Mouse (Mus musculus): ENCODE measurements around the gene Olfr818.
"Not testable (repeated sequence)": the region's sequence is repeated elsewhere in the genome, so short reads cannot be mapped to it uniquely, and the experiment has no call there.

Gene Olfr818

GRCm38 (mm10) chr10:129949000-129949399 lies at the start of gene Olfr818:
Olfr818 (minus strand) TSS chr10:129949100.
- DNase-seq (ENCODE audit: low spot score), result no peak

- DNase-seq (ENCODE audit: low spot score), result not testable (repeated sequence)
These were observed 36.1 kb upstream of the Olfr818 start, which contains the start of gene Gm10310 for GRCm38 (mm10) chr10:129984962-129985361. Gm10310 (minus strand) TSS chr10:129985062.

- not testable (repeated sequence) for DNase-seq (ENCODE audit: low spot score)
These were observed 33.0 kb upstream of the Olfr818 start for GRCm38 (mm10) chr10:129981867-129982266.

- not testable (repeated sequence) for DNase-seq (ENCODE audit: low spot score)
These were observed 27.1 kb upstream of the Olfr818 start, which contains the start of gene Olfr247 for GRCm38 (mm10) chr10:129976040-129976439. Olfr247 (minus strand) TSS chr10:129976140.

- not testable (repeated sequence) for DNase-seq (ENCODE audit: low spot score)
These were observed 24.1 kb upstream of the Olfr818 start for GRCm38 (mm10) chr10:129972994-129973393.

- DNase-seq (ENCODE audit: low spot score), result not testable (repeated sequence)
These were observed 18.3 kb upstream of the Olfr818 start, which contains the start of gene Olfr819 for GRCm38 (mm10) chr10:129967166-129967565. Olfr819 (minus strand) TSS chr10:129967266.

GRCm38 (mm10) chr10:129966232-129966631 lies 17.3 kb upstream of the Olfr818 start:
- DNase-seq (ENCODE audit: low spot score), result not testable (repeated sequence)

- no peak for DNase-seq (ENCODE audit: low spot score)
These were observed 33.4 kb downstream of the Olfr818 start, which contains the start of gene Olfr816 for GRCm38 (mm10) chr10:129915497-129915896. Olfr816 (minus strand) TSS chr10:129915597.

- DNase-seq (ENCODE audit: low spot score), result not testable (repeated sequence)
These were observed 43.1 kb downstream of the Olfr818 start, which contains the start of gene Olfr815 for GRCm38 (mm10) chr10:129905767-129906166. Olfr815 (minus strand) TSS chr10:129905867.
